Comparison of ENCODE assay signal across 30 mouse cellular contexts in the genomic region with DNA sequence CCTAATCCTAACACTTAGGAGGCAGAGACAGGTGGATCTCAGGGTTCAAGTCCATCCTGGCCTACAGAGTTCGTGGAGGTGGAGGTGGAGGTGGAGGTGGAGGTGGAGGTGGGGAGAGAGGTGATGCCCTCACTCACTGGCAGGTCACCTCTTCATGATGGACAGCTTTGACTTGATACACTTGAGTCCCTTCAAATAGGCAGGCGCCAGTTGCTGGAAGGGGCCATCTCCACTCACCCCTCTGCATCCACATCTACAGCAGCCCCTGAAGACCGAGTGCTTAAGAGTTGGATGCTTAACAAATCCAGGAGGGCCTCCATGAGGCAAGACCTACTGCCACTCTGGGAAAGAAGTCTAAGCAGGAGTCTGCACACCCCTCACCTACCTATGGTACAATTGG. TPM values are rescaled to one million over a fixed set of nuclear protein-coding genes. Genes with fewer than 3 reads are reported as not detected.
"Had no signal": no experiment of that assay in that cellular context is flagged by ENCODE, and none has a peak within 500 bp of the region (broad histone marks: within the 10 kb centered on the region; RNA-seq: fewer than 3 reads in every experiment).

No protein-coding gene starts in this region.

- H3K9ac ChIP-seq: embryonic facial prominence, embryonic 12.5 days; embryonic facial prominence, embryonic 13.5 days; embryonic facial prominence, embryonic 15.5 days; forebrain, embryonic 12.5 days; forebrain, embryonic 13.5 days; forebrain, embryonic 15.5 days; forebrain, postnatal 0 days had no signal

- H3K9me3 ChIP-seq: embryonic facial prominence, embryonic 10.5 days; embryonic facial prominence, embryonic 12.5 days; embryonic facial prominence, embryonic 13.5 days; embryonic facial prominence, embryonic 15.5 days; forebrain, embryonic 10.5 days; forebrain, embryonic 12.5 days; forebrain, embryonic 13.5 days; forebrain, embryonic 15.5 days had no signal

- H3K27ac ChIP-seq: embryonic facial prominence, embryonic 10.5 days; embryonic facial prominence, embryonic 12.5 days; embryonic facial prominence, embryonic 13.5 days; embryonic facial prominence, embryonic 15.5 days; forebrain, embryonic 10.5 days; forebrain, embryonic 12.5 days; forebrain, embryonic 13.5 days; forebrain, embryonic 15.5 days; gastrocnemius, adult 2 months had no signal

- H3K27me3 ChIP-seq: embryonic facial prominence, embryonic 12.5 days; embryonic facial prominence, embryonic 13.5 days; embryonic facial prominence, embryonic 15.5 days; forebrain, embryonic 12.5 days; forebrain, embryonic 13.5 days; forebrain, embryonic 15.5 days had no signal

- H3K4me1 ChIP-seq: embryonic facial prominence, embryonic 10.5 days; embryonic facial prominence, embryonic 12.5 days; embryonic facial prominence, embryonic 13.5 days; embryonic facial prominence, embryonic 15.5 days; forebrain, embryonic 10.5 days; forebrain, embryonic 12.5 days; forebrain, embryonic 15.5 days had no signal

- H3K4me3 ChIP-seq: embryonic facial prominence, embryonic 10.5 days; embryonic facial prominence, embryonic 12.5 days; embryonic facial prominence, embryonic 13.5 days; embryonic facial prominence, embryonic 15.5 days; erythroblast, embryonic 14.5 days; forebrain, embryonic 10.5 days; forebrain, embryonic 12.5 days; forebrain, embryonic 13.5 days; forebrain, embryonic 15.5 days; gastrocnemius, adult 2 months had no signal

- DNase-seq: cerebellum, adult 2 months; cerebellum, adult 8-10 months; cerebellum, adult 9-10 months; cerebellum, adult 9-11 months; cerebellum, postnatal 10 days; cerebellum, postnatal 14 days; cerebellum, postnatal 25 days; cerebellum, postnatal 36 days; embryo, embryonic 11 days; forebrain, postnatal 0 days; gastrocnemius, adult 2 months; gastrocnemius, postnatal 10 days; gastrocnemius, postnatal 14 days; gastrocnemius, postnatal 25 days; gastrocnemius, postnatal 36 days; heart, adult 18-20 months had no signal

RNA-seq across cellular contexts. Expression of gene Aldh3a1, which starts 44.0 kb away (rescaled TPM):
- total RNA-seq: common myeloid progenitor, adult 5-6 weeks; forebrain, postnatal 0 days; granulocyte monocyte progenitor cell, adult 5-6 weeks had no signal
- polyA plus RNA-seq: embryonic facial prominence, embryonic 10.5 days; embryonic facial prominence, embryonic 11.5 days; erythroblast, embryonic 14.5 days; forebrain, embryonic 10.5 days; forebrain, embryonic 11.5 days; forebrain, embryonic 12.5 days; forebrain, embryonic 13.5 days; forebrain, embryonic 14.5 days had no signal
